Mouse (Mus musculus): ENCODE data around the gene Cmtm1.

DNA sequence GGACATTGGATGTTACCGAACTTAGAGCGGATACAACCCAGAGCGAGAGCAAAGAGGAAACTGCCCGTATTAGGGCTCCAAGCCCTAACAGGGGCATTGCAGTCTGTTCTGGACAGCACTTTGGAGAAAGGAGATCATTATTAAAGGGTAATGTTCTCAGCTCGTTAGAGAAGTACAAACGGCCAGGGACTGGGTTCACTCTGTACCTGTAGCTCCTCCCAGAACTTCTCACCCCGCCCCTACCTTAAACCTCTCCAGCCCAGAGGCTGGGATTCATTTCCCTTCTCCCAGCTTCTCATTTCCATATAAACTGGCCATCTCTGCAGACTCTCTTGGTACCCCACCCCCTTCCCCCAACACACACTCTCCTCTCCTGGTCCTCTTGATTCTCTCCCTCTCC lies 58.5 kb downstream of the Cmtm1 start:
- no peak for TF ChIP-seq POLR2A (IDR thresholded peaks at IDR 0.05; ENCODE audit: low read depth, low read length)
- TF ChIP-seq CTCF (IDR thresholded peaks at IDR 0.05; ENCODE audit: borderline replicate concordance, insufficient read depth, low read length), result no peak
